Mouse (Mus musculus) frontal cortex, postnatal 10 days (tissue): ENCODE measurements at regions not wholly inside any gene's neighbourhood (a gene's known extent, or its start where the extent isn't known, plus 50 kb on each side); places are given as distances from the start of the nearest gene placed in this dataset.
A peak's percentile ranks its signal among the peaks of the same experiment; 100 is the strongest.
"Not testable (repeated sequence)": the region's sequence is repeated elsewhere in the genome, so short reads cannot be mapped to it uniquely, and the experiment has no call there.

Source experiments
- DNase-seq, 2 experiments: peaks; one replicate each; pipeline ENCODE4 v3.0.0; 2022; ENCODE audit warnings: low spot score in 2 of 2, mixed read lengths in 1 of 2

- DNase-seq: no peak
Measured at GRCm38 (mm10) chr13:5367058-5367797, 494.1 kb upstream of the Klf6 start.

- no peak for DNase-seq
Measured at GRCm38 (mm10) chr13:5370007-5370406, 491.3 kb upstream of the Klf6 start.

GRCm38 (mm10) chr13:5373191-5373590, 488.1 kb upstream of the Klf6 start:
- DNase-seq: no peak

- no peak for DNase-seq
Measured at GRCm38 (mm10) chr13:5408226-5408804, 453.0 kb upstream of the Klf6 start.

- no peak for DNase-seq
Measured at GRCm38 (mm10) chr13:5412052-5412451, 449.2 kb upstream of the Klf6 start.

- not testable (repeated sequence) for DNase-seq
Measured at GRCm38 (mm10) chr13:5413009-5413408, 448.3 kb upstream of the Klf6 start.

- no peak for DNase-seq
Measured at GRCm38 (mm10) chr13:5424110-5424509, 437.2 kb upstream of the Klf6 start.

- no peak for DNase-seq
Measured at GRCm38 (mm10) chr13:5425491-5426232, 435.6 kb upstream of the Klf6 start.

- DNase-seq: no peak
Measured at GRCm38 (mm10) chr13:5433652-5434051, 427.6 kb upstream of the Klf6 start.

- no peak for DNase-seq
Measured at GRCm38 (mm10) chr13:5435131-5435530, 426.2 kb upstream of the Klf6 start.

- no peak for DNase-seq
Measured at GRCm38 (mm10) chr13:5436191-5436590, 425.1 kb upstream of the Klf6 start.

GRCm38 (mm10) chr13:5440454-5440853, 420.8 kb upstream of the Klf6 start:
- no peak for DNase-seq

GRCm38 (mm10) chr13:5444759-5445478, 416.4 kb upstream of the Klf6 start:
- DNase-seq: no peak

- no peak for DNase-seq
Measured at GRCm38 (mm10) chr13:5448601-5449000, 412.7 kb upstream of the Klf6 start.

GRCm38 (mm10) chr13:5480779-5481178, 380.5 kb upstream of the Klf6 start:
- no peak for DNase-seq

- DNase-seq: peak in 1 of 2 experiments; percentile 12
Measured at GRCm38 (mm10) chr13:5492266-5492665, 369.0 kb upstream of the Klf6 start.

- DNase-seq: no peak
Measured at GRCm38 (mm10) chr13:5497535-5497934, 363.7 kb upstream of the Klf6 start.

GRCm38 (mm10) chr13:5511784-5512183, 349.5 kb upstream of the Klf6 start:
- DNase-seq: no peak

GRCm38 (mm10) chr13:5515552-5515951, 345.7 kb upstream of the Klf6 start:
- no peak for DNase-seq

GRCm38 (mm10) chr13:5516088-5516487, 345.2 kb upstream of the Klf6 start:
- no peak for DNase-seq

- no peak for DNase-seq
Measured at GRCm38 (mm10) chr13:5519181-5519580, 342.1 kb upstream of the Klf6 start.

- no peak for DNase-seq
Measured at GRCm38 (mm10) chr13:5519600-5519999, 341.7 kb upstream of the Klf6 start.
